Mouse (Mus musculus): ENCODE data around the gene Arpc4. TPM values are rescaled to one million over a fixed set of nuclear protein-coding genes. Genes with fewer than 3 reads are reported as not detected.

The Arpc4 gene
- polyA plus RNA-seq (2012; rRNA removed): 106 and 112 TPM in 2 replicates

GRCm38 (mm10) chr6:113377496-113378385, at the start of gene Arpc4, which contains the start of gene Tada3:
TSS of gene Arpc4 (plus strand) at chr6:113378115.
TSS of gene Tada3 (minus strand) at chr6:113377883.

DNA sequence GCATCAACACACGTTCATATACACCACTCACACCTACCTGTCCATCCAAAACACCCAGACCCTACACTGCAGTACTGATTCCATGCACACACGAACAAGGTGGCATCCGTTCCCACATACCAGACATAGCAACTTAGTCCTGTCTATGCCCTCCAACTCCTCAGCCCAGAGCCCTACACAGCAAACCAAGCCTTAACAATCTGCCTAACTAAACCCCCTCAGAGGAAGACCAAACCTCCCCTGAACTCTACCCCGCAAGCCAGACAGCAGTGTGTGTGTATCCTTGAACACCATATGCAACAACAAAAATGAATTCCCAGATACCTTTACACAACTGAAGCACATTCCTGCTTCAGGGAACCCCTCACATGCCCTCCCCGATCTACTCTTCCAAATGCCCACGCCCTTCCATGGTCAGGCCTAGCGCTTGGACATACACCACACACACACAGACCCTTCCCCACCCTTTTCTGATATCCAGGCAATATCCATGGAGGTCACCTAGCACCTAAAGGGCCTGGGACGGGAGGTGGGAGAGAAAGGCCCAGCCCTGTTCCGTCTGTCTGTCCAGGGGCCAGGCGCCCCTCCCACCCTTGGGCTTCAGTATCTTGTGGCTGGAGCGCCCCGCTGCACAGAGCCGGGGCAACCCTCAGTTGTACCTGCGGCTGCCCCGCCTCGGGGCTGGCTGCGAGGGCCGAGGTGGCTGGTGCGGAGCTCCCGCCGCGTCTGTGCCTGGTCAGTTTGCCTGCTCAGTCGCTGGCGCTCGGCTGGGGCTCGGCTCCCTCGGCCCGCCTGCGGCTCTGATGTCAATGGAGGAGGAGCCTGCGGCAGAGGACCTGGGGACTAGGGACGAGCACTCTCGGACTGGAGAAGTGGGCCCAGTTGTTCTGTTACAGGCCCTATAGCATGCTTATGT, 34.5 kb upstream of the Arpc4 start, which contains the start of gene Camk1:
Gene Camk1, minus strand, starts transcription at position 808 of the 916 bp plus-strand sequence.

DNA sequence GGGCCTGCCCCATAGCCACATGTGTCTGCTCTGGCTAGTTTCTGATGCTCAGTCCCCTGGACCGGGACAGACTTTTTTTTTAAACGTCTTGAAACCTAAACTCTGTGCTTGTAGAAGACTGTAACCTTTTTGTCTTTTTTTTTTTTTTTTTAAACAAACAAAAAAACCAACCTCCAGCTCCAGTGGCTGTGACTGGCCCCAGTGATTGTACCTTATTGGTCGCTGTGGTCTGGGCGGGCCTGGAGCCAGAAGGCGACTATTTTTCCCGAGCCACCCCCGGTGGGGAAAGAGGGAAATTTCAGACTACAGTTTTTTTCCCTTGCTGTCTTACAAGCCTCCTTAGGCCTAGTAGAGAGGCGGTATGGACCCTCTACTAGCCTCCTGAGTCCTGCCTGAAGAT, 11.0 kb downstream of the Arpc4 start, which contains the start of gene Ttll3:
Gene Ttll3, plus strand, starts transcription at position 301 of the 400 bp plus-strand sequence.

GRCm38 (mm10) chr6:113419199-113419587, 41.3 kb downstream of the Arpc4 start, which contains the start of gene Rpusd3:
TSS of gene Rpusd3 (minus strand) at chr6:113419340.

DNA sequence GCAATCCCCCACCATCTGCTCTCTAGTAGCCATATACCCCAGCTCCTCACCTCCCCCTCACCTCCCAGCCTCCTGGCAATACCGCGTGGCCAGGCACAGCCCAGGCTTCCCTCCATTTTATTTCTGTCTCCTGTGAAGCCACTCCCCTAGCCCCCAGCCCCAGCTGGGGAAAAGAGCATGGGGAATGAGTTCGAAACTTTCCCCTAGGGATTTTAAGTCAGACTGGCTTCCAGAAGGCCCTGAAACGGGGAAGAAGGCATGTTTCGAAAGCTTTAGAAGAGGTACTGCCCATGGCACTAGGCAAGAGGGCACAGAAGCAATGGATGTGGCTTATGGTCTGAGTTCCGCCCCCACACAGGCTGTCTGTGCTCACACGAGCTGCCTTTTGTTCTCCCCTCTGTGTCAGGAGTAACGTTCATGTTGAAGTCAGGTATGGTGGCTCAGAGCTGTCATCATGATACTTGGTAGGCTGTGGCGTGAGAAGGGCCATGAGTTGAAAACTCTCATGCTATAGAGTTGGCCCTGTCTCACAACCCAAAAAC, 57.8 kb downstream of the Arpc4 start, which contains the start of gene Cidec:
Gene Cidec, minus strand, starts transcription at position 97 of the 542 bp plus-strand sequence.

Other genes starting within 250 kb of the Arpc4 start
- gene Lhfpl4, start 182.7 kb upstream of the Arpc4 start, polyA plus RNA-seq (2012; rRNA removed): 19.1 and 31.3 TPM in 2 replicates
- gene Mtmr14, start 140.3 kb upstream of the Arpc4 start, polyA plus RNA-seq (2012; rRNA removed): 26.0 and 31.0 TPM in 2 replicates
- gene Cpne9, start 95.8 kb upstream of the Arpc4 start, polyA plus RNA-seq (2012; rRNA removed): 0.11 and 0.37 TPM in 2 replicates
- 44.3 and 47.2 TPM in 2 replicates for gene Brpf1, start 71.0 kb upstream of the Arpc4 start, polyA plus RNA-seq (2012; rRNA removed)
- gene Ogg1, start 51.1 kb upstream of the Arpc4 start, polyA plus RNA-seq (2012; rRNA removed): 14.8 and 21.2 TPM in 2 replicates
- 33.0 and 41.1 TPM in 2 replicates for gene Camk1, start 34.1 kb upstream of the Arpc4 start, polyA plus RNA-seq (2012; rRNA removed)
- 42.3 and 67.4 TPM in 2 replicates for gene Tada3, start 232 bp upstream of the Arpc4 start, polyA plus RNA-seq (2012; rRNA removed)
- 13.6 and 16.4 TPM in 2 replicates for gene Ttll3, start 11.1 kb downstream of the Arpc4 start, polyA plus RNA-seq (2012; rRNA removed)
- 28.4 and 33.2 TPM in 2 replicates for gene Rpusd3, start 41.2 kb downstream of the Arpc4 start, polyA plus RNA-seq (2012; rRNA removed)
- 0.04 TPM in 2 replicates for gene Cidec, start 57.6 kb downstream of the Arpc4 start, polyA plus RNA-seq (2012; rRNA removed)
- 34.3 and 56.9 TPM in 2 replicates for gene Jagn1, start 64.5 kb downstream of the Arpc4 start, polyA plus RNA-seq (2012; rRNA removed)
- gene Il17re, start 80.4 kb downstream of the Arpc4 start, polyA plus RNA-seq (2012; rRNA removed): 0.66 and 1.4 TPM in 2 replicates
- 2.8 and 3.6 TPM in 2 replicates for gene Il17rc, start 93.3 kb downstream of the Arpc4 start, polyA plus RNA-seq (2012; rRNA removed)
- 21.3 and 43.5 TPM in 2 replicates for gene Creld1, start 105.2 kb downstream of the Arpc4 start, polyA plus RNA-seq (2012; rRNA removed)
- 1.3 and 1.7 TPM in 2 replicates for gene Prrt3, start 123.8 kb downstream of the Arpc4 start, polyA plus RNA-seq (2012; rRNA removed)
- gene Emc3, start 153.5 kb downstream of the Arpc4 start, polyA plus RNA-seq (2012; rRNA removed): 27.6 and 47.2 TPM in 2 replicates
- 16.9 and 20.6 TPM in 2 replicates for gene Fancd2, start 153.6 kb downstream of the Arpc4 start, polyA plus RNA-seq (2012; rRNA removed)
- gene Fancd2os, start 222.6 kb downstream of the Arpc4 start, polyA plus RNA-seq (2012; rRNA removed): 0.07 TPM in 1 of 2 replicates, not detected in the other
- 189 and 208 TPM in 2 replicates for gene Brk1, start 226.7 kb downstream of the Arpc4 start, polyA plus RNA-seq (2012; rRNA removed)
- gene Vhl, start 245.8 kb downstream of the Arpc4 start, polyA plus RNA-seq (2012; rRNA removed): 33.9 and 52.3 TPM in 2 replicates

Data from central nervous system, embryonic 11.5 days (tissue).